ENCODE assay signal across 12 mouse cellular contexts in the genomic region with DNA sequence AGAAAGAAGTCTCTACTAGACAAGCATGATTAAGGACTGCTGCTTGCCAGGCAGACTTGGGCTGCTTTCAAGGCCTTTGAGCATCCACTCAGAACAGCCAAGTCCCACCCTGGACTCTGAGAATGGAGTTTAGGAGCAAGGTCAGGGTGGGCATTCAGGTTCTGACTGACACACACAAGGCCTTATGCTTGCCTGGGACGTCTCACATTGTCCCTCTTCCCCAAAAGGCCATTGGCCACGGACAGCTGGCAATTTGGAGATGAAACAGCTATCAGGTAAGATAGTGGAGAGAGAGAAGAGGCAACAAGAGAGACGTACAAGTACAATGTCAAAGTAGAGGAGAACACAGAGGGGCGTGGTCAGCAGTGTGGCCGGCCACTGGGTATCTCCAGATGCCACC.
"Had no signal": no experiment of that assay in that cellular context is flagged by ENCODE, and none has a peak within 500 bp of the region (broad histone marks: within the 10 kb centered on the region; RNA-seq: fewer than 3 reads in every experiment).

No protein-coding gene starts in this region.

- DNase-seq: kidney, adult 9 months; kidney, postnatal 36 days; layer of hippocampus, postnatal 36 days; liver, embryonic 13.5 days; lung, adult 2 months; lung, postnatal 14 days; lung, postnatal 4 days; retina, postnatal 1 day; right cerebral cortex, postnatal 14 days; right cerebral cortex, postnatal 4 days; thymus, adult 18-20 months; thymus, postnatal 36 days had no signal
